Mouse (Mus musculus) ES-Bruce4 (cell line): ENCODE measurements around the gene Sos2. TPM values are rescaled to one million over a fixed set of nuclear protein-coding genes. Genes with fewer than 3 reads are reported as not detected.

Experiments
- H3K27ac ChIP-seq: 2 replicates; pipeline ENCODE4 v1.5.1; 2012; ENCODE audit warnings: low read length, inconsistent platforms; ENCODE audit not compliant: insufficient read depth
- H3K27me3 ChIP-seq: 2 replicates; pipeline ENCODE4 v1.6.1; 2012; ENCODE audit warnings: mild to moderate bottlenecking, low read length, inconsistent platforms; ENCODE audit not compliant: control insufficient read depth, poor library complexity, insufficient read depth, severe bottlenecking
- H3K36me3 ChIP-seq: 2 replicates; pipeline ENCODE4 v1.6.1; 2012; ENCODE audit warnings: inconsistent platforms, mild to moderate bottlenecking, low read length, moderate library complexity; ENCODE audit not compliant: control insufficient read depth, poor library complexity, insufficient read depth, severe bottlenecking
- H3K4me1 ChIP-seq: one replicate; pipeline ENCODE4 v1.8.1; 2011; ENCODE audit warnings: low read length; ENCODE audit not compliant: control insufficient read depth, insufficient read depth
- H3K4me3 ChIP-seq: 2 replicates; pipeline ENCODE4 v1.5.1; 2011; ENCODE audit warnings: low read depth, mild to moderate bottlenecking, low read length
- H3K9ac ChIP-seq: 2 replicates; pipeline ENCODE4 v1.6.1; 2012; ENCODE audit warnings: low read depth, mild to moderate bottlenecking, inconsistent platforms; ENCODE audit not compliant: poor library complexity, severe bottlenecking
- H3K9me3 ChIP-seq: replicated peaks from 2 replicates; pipeline ENCODE4 v1.6.1; 2012; ENCODE audit warnings: mild to moderate bottlenecking, low read length, inconsistent platforms; ENCODE audit not compliant: control insufficient read depth, poor library complexity, insufficient read depth, severe bottlenecking
- CTCF ChIP-seq: IDR thresholded peaks from one replicate; pipeline ENCODE4 v1.8.1; 2011; ENCODE audit warnings: low read depth, low read length
- EP300 ChIP-seq: IDR thresholded peaks from 2 replicates; pipeline ENCODE4 v1.6.1; 2011; ENCODE audit warnings: low read depth, low read length; ENCODE audit not compliant: insufficient read depth
- POLR2A ChIP-seq: IDR thresholded peaks from one replicate; pipeline ENCODE4 v1.8.1; 2011; ENCODE audit warnings: low read length; ENCODE audit not compliant: insufficient read depth
- polyA plus RNA-seq: library from polyadenylated mRNA; stranded (reverse); fragments of >200 nt; gene quantifications from 2 replicates; pipeline ENCODE4 v1.2.4, GENCODE M21; 2011; ENCODE audit warnings: low read depth; ENCODE audit not compliant: missing spikeins, insufficient read depth, insufficient read length

Gene Sos2
- polyA plus RNA-seq, 1 experiment: 21.6 TPM

DNA sequence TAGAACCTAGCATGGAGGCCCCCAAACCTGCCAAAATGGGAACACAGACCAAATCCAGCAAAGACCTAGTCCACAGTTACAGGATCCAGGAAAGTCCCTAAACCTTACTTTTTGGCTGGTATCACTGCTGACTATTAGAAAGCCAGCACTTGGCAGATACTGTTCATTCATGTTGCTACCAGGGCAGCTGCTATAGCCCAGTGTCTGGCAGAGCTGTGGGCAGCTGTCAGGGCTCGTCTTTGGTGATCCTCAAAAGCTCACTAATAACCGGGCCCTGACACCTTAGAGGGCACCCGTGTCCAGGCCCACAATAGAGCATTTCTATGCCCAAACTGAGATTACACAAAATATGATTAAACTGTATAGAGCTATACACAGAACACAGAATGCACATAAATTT, 41.2 kb upstream of the Sos2 start:
- Histone ChIP-seq H3K27me3 (no peaks in the 10 kb centered on the region), H3K9ac (no peak overlapping the region), H3K4me3 (no peak overlapping the region), H3K4me1 (peaks cover 2% of the 10 kb centered on the region), H3K27ac (no peak overlapping the region), H3K36me3 (peaks cover 16% of the 10 kb centered on the region), H3K9me3 (peaks cover 39% of the 10 kb centered on the region)
- no peak for TF ChIP-seq POLR2A
- no peak for TF ChIP-seq EP300
- TF ChIP-seq CTCF: no peak

DNA sequence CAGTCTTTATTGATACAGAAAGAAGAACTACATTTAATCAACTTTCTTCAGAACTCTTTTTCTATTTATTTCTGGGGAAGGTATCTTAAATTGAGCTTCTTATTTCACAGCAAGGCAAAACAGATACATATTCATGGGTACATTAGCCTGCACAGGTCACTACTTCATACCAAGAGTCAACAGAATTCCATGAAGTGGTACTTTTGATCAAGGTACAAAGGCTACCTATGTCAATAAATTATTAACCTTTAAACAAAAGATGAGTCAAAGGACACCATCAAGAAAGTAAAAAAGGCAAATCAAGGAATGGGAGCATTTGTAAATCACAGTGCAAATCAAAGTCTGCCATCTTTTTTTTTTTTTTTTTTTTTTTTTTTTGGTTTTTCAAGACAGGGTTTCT, 32.0 kb upstream of the Sos2 start:
- TF ChIP-seq POLR2A (no peak), EP300 (no peak), CTCF (no peak)
- Histone ChIP-seq H3K4me1 (no peaks in the 10 kb centered on the region), H3K4me3 (no peak overlapping the region), H3K9ac (no peak overlapping the region), H3K27me3 (no peaks in the 10 kb centered on the region), H3K27ac (no peak overlapping the region), H3K36me3 (peaks cover 8% of the 10 kb centered on the region), H3K9me3 (peaks cover 24% of the 10 kb centered on the region)

DNA sequence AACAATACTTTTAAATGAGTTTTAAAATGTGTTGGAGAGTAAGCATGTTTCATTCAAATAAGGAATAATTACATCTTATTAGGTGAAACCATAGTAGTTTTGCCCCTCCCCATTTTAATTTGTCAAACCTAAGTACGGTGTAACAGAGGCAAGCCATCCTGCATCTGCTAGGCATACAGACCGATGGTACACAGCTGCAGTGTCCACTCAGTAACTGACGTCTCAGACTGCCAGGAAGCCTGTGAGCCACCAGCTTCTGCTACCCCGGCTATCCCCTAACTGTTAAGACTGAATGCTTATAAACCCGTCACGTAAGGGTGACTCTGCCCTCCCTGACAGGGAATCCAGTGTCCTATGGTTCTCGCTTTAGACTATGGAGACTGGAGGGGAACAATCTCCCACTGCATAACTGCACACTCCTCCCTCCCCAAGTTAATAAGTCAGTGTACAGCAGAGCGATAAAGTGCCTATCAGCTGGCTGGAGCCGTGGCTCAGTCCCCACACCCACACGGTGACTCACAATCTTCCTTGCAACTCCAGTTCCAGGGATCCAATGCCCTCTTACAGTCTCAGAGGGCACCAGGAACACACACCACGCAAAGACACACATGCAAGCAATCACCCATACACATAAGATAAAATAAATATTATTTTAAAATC, 23.3 kb upstream of the Sos2 start:
- Histone ChIP-seq H3K4me3 (no peak overlapping the region), H3K9me3 (no peaks in the 10 kb centered on the region), H3K27ac (no peak overlapping the region), H3K9ac (no peak overlapping the region), H3K4me1 (no peaks in the 10 kb centered on the region), H3K27me3 (no peaks in the 10 kb centered on the region), H3K36me3 (0 out of 2 replicates have a peak, but pooled peaks cover 2% of the 10 kb centered on the region)
- no peak for TF ChIP-seq EP300
- TF ChIP-seq POLR2A: no peak
- TF ChIP-seq CTCF: no peak

DNA sequence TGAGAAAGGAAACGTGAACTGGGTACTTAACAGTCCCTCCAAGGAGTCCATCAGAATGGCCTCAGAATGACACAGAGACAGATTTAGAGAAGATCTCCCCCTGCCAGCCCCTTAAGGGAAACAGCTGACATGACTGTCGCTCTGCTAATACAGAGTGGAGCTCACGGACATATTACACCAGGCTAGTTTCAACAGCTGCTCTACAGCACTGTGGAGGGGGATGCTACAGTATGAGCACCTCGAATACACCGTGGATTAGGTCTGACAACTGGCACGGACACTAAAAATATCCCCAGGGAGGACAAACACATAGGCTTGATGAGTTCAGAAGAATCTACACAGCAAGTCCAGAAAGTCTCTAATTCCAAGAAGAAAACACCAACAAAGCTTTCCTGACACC, 16.7 kb upstream of the Sos2 start:
- TF ChIP-seq EP300 (no peak), CTCF (no peak), POLR2A (no peak)
- Histone ChIP-seq H3K36me3 (no peaks in the 10 kb centered on the region; the same call in 1 of the 2 replicates), H3K9ac (no peak overlapping the region), H3K4me3 (no peak overlapping the region), H3K9me3 (no peaks in the 10 kb centered on the region), H3K4me1 (no peaks in the 10 kb centered on the region), H3K27me3 (no peaks in the 10 kb centered on the region), H3K27ac (no peak overlapping the region)

DNA sequence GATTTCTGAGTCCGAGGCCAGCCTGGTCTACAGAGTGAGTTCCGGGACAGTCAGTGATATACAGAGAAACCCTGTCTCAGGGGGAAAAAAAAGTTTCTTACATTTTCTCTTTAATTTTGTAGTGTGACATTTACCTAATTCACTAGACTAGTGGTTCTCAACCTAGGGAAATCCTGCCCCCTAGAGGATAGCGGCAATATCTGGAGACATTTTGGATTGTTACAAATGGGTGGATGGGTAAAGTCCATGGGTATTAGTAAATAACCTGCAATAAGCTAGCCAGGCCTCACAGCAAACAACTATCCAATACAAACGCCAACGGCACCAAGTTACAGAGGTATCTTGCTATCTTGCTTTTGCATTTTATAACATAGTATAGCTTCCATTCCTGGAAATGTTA, 15.1 kb upstream of the Sos2 start:
- H3K4me1 ChIP-seq: no peaks in the 10 kb centered on the region
- TF ChIP-seq CTCF (peak; percentile 10), POLR2A (no peak), EP300 (no peak)

DNA sequence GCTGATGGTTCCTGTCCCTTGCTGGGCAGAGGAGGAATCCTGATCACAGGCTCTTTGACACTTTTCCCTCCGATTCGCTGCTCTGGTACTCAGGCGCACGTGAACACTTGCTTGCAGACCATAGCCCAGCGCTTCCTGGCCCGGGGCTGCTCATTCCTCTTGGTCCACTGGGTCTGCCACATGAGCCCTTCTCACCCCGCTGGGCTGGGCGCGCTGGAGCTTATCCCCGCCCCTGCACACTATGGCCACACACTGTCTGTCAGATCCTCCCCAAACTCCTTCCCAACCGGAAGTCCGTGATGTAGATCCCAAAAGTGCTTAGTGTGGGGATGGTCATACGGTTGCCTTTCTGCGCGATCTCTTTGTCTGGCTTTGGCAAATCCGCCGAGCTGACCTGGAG, 11.8 kb upstream of the Sos2 start:
- Histone ChIP-seq H3K36me3 (no peaks in the 10 kb centered on the region), H3K4me3 (peak overlapping the region; percentile 64), H3K27ac (no peak overlapping the region), H3K4me1 (no peaks in the 10 kb centered on the region), H3K27me3 (no peaks in the 10 kb centered on the region), H3K9ac (peak overlapping the region; percentile 22; the same call in 1 of the 2 replicates), H3K9me3 (no peaks in the 10 kb centered on the region)
- TF ChIP-seq CTCF: no peak
- TF ChIP-seq EP300: no peak
- no peak for TF ChIP-seq POLR2A

More for the DNA sequence above, 15.1 kb upstream of the Sos2 start:
- no peak overlapping the region for H3K9ac ChIP-seq
- H3K4me3 ChIP-seq: no peak overlapping the region
- no peaks in the 10 kb centered on the region; the same call in 1 of the 2 replicates for H3K36me3 ChIP-seq
- H3K27me3 ChIP-seq: no peaks in the 10 kb centered on the region
- H3K9me3 ChIP-seq: no peaks in the 10 kb centered on the region
- H3K27ac ChIP-seq: no peak overlapping the region
